7 mouse cellular contexts compared by ENCODE assay signal in genomic region chr15:102324654-102325473, GRCm38 (mm10). TPM values are rescaled to one million over a fixed set of nuclear protein-coding genes. Genes with fewer than 3 reads are reported as not detected.
A peak's percentile ranks its signal among the peaks of the same experiment; 100 is the strongest.
DNase-seq lines count a peak whose midpoint lies in the region; ATAC-seq and TF ChIP-seq lines count a peak whose summit lies in the region.

No protein-coding gene starts in this region.

- 79% methylated on average over 12 of the region's 12 CpGs for WGBS in stomach, embryonic 15.5 days
- WGBS in stomach, postnatal 0 days = 81% methylated on average over 12 of the region's 12 CpGs
- WGBS in forebrain, embryonic 15.5 days = 81% methylated on average over 12 of the region's 12 CpGs
- WGBS in small intestine, adult 2 months = 59% methylated on average over 12 of the region's 12 CpGs

- peaks cover 11% of the 10 kb centered on the region for H3K4me1 ChIP-seq in stomach, embryonic 15.5 days
- 0 out of 2 replicates have a peak, but pooled peaks cover 5% of the 10 kb centered on the region for H3K4me1 ChIP-seq in stomach, postnatal 0 days (replicated peaks; ENCODE audit: control insufficient read depth, insufficient read depth)
- peaks cover 13% of the 10 kb centered on the region for H3K4me1 ChIP-seq in forebrain, embryonic 15.5 days
- H3K4me1 ChIP-seq in small intestine, adult 2 months (ENCODE audit: control insufficient read depth, insufficient read depth, insufficient read length, low read length) = peaks cover 5% of the 10 kb centered on the region; the same call in 1 of the 2 replicates

- H3K4me3 ChIP-seq in stomach, embryonic 15.5 days (replicated peaks) = no peak overlapping the region
- no peak overlapping the region for H3K4me3 ChIP-seq in stomach, postnatal 0 days (ENCODE audit: low read depth, low read length)
- H3K4me3 ChIP-seq in forebrain, embryonic 15.5 days = peak overlapping the region; percentile 59; the same call in 1 of the 2 replicates
- peak overlapping the region; percentile 22; the same call in 1 of the 2 replicates for H3K4me3 ChIP-seq in small intestine, adult 2 months (ENCODE audit: low read depth, low read length)

- peaks cover 34% of the 10 kb centered on the region for H3K36me3 ChIP-seq in stomach, embryonic 15.5 days
- H3K36me3 ChIP-seq in stomach, postnatal 0 days (ENCODE audit: control insufficient read depth, insufficient read depth, low read length) = peaks cover 4% of the 10 kb centered on the region
- peaks cover 16% of the 10 kb centered on the region for H3K36me3 ChIP-seq in forebrain, embryonic 15.5 days
- peaks cover 6% of the 10 kb centered on the region for H3K36me3 ChIP-seq in small intestine, adult 2 months (ENCODE audit: control insufficient read depth, insufficient read depth, low read length)

- no peak overlapping the region for H3K27ac ChIP-seq in stomach, embryonic 15.5 days
- H3K27ac ChIP-seq in stomach, postnatal 0 days (replicated peaks) = no peak overlapping the region
- H3K27ac ChIP-seq in forebrain, embryonic 15.5 days (replicated peaks) = no peak overlapping the region
- H3K27ac ChIP-seq in small intestine, adult 2 months (ENCODE audit: insufficient read depth, low read depth, low read length) = no peak overlapping the region

- no peak for TF ChIP-seq EP300 in stomach, postnatal 0 days (optimal IDR thresholded peaks at IDR 0.05)

- no peaks in the 10 kb centered on the region for H3K9me3 ChIP-seq in stomach, embryonic 15.5 days
- no peaks in the 10 kb centered on the region for H3K9me3 ChIP-seq in stomach, postnatal 0 days (ENCODE audit: control insufficient read depth, low read length)
- H3K9me3 ChIP-seq in forebrain, embryonic 15.5 days = no peaks in the 10 kb centered on the region

- H3K4me2 ChIP-seq in stomach, embryonic 15.5 days = peak overlapping the region; percentile 55
- no peak overlapping the region; the same call in 1 of the 2 replicates for H3K4me2 ChIP-seq in stomach, postnatal 0 days (replicated peaks; ENCODE audit: low read depth)
- peak overlapping the region; percentile 66; the same call in 1 of the 2 replicates for H3K4me2 ChIP-seq in forebrain, embryonic 15.5 days (replicated peaks)

- no peak for TF ChIP-seq CTCF in stomach, postnatal 0 days (IDR thresholded peaks at IDR 0.05; ENCODE audit: low read depth)
- TF ChIP-seq CTCF in small intestine, adult 2 months (IDR thresholded peaks at IDR 0.05; ENCODE audit: extremely low read depth, insufficient read length, insufficient replicate concordance, low read depth, low read length) = no peak

- no peaks in the 10 kb centered on the region for H3K27me3 ChIP-seq in stomach, embryonic 15.5 days (replicated peaks)
- H3K27me3 ChIP-seq in stomach, postnatal 0 days (ENCODE audit: control insufficient read depth, insufficient read depth, low read length) = no peaks in the 10 kb centered on the region
- no peaks in the 10 kb centered on the region for H3K27me3 ChIP-seq in forebrain, embryonic 15.5 days
- no peaks in the 10 kb centered on the region for H3K27me3 ChIP-seq in small intestine, adult 2 months (ENCODE audit: control insufficient read depth, insufficient read depth, low read length)

- no peak for DNase-seq in stomach, postnatal 0 days (ENCODE audit: low spot score)
- peak; percentile 44 for DNase-seq in kidney, postnatal 14 days
- DNase-seq in left cerebral cortex, adult 9 months (ENCODE audit: low spot score in 2 of 2) = no peak
- DNase-seq in layer of hippocampus, adult 9-10 months (ENCODE audit: low spot score) = no peak

- TF ChIP-seq POLR2A in small intestine, adult 2 months (IDR thresholded peaks at IDR 0.05; ENCODE audit: low read depth, low read length) = no peak

- no peak for ATAC-seq in stomach, embryonic 15.5 days (ENCODE audit: insufficient read depth, low FRiP score, low read depth)
- no peak for ATAC-seq in stomach, postnatal 0 days (ENCODE audit: low FRiP score, low TSS enrichment)
- ATAC-seq in forebrain, embryonic 15.5 days (replicated peaks) = no peak

- no peak overlapping the region for H3K9ac ChIP-seq in stomach, embryonic 15.5 days
- H3K9ac ChIP-seq in stomach, postnatal 0 days (ENCODE audit: low read length) = no peak overlapping the region
- H3K9ac ChIP-seq in forebrain, embryonic 15.5 days (replicated peaks) = no peak overlapping the region

RNA-seq across cellular contexts. Expression of gene Pfdn5, which starts 1.1 kb away (rescaled TPM):
- polyA plus RNA-seq in stomach, embryonic 15.5 days (2015; fragmentation: Nextera tagmentation; extraction: Ambion mirVana) = 322 TPM in 2 replicates
- polyA plus RNA-seq in stomach, postnatal 0 days (2015; fragmentation: Nextera tagmentation; extraction: Ambion mirVana) = 321 and 336 TPM in 2 replicates
- polyA plus RNA-seq in forebrain, embryonic 15.5 days (2015; fragmentation: Nextera tagmentation; extraction: Ambion mirVana) = 467 and 474 TPM in 2 replicates
- polyA plus RNA-seq in small intestine, adult 2 months (2012; rRNA removed) = 41.8 and 47.8 TPM in 2 replicates

RNA-seq across cellular contexts. Expression of gene Myg1, which starts 6.6 kb away (rescaled TPM):
- 83.5 and 85.5 TPM in 2 replicates for polyA plus RNA-seq in stomach, embryonic 15.5 days (2015; fragmentation: Nextera tagmentation; extraction: Ambion mirVana)
- polyA plus RNA-seq in stomach, postnatal 0 days (2015; fragmentation: Nextera tagmentation; extraction: Ambion mirVana) = 39.7 and 44.8 TPM in 2 replicates
- 98.2 and 108 TPM in 2 replicates for polyA plus RNA-seq in forebrain, embryonic 15.5 days (2015; fragmentation: Nextera tagmentation; extraction: Ambion mirVana)
- 15.9 and 30.0 TPM in 2 replicates for polyA plus RNA-seq in small intestine, adult 2 months (2012; rRNA removed)

RNA-seq across cellular contexts. Expression of gene Aaas, which starts 25.7 kb away (rescaled TPM):
- 55.9 and 67.0 TPM in 2 replicates for polyA plus RNA-seq in stomach, embryonic 15.5 days (2015; fragmentation: Nextera tagmentation; extraction: Ambion mirVana)
- 21.1 and 21.7 TPM in 2 replicates for polyA plus RNA-seq in stomach, postnatal 0 days (2015; fragmentation: Nextera tagmentation; extraction: Ambion mirVana)
- polyA plus RNA-seq in forebrain, embryonic 15.5 days (2015; fragmentation: Nextera tagmentation; extraction: Ambion mirVana) = 42.6 and 44.9 TPM in 2 replicates
- polyA plus RNA-seq in small intestine, adult 2 months (2012; rRNA removed) = 10.2 and 20.3 TPM in 2 replicates

RNA-seq across cellular contexts. Expression of gene Espl1, which starts 28.8 kb away (rescaled TPM):
- 22.9 and 23.9 TPM in 2 replicates for polyA plus RNA-seq in stomach, embryonic 15.5 days (2015; fragmentation: Nextera tagmentation; extraction: Ambion mirVana)
- 2.2 and 4.0 TPM in 2 replicates for polyA plus RNA-seq in stomach, postnatal 0 days (2015; fragmentation: Nextera tagmentation; extraction: Ambion mirVana)
- polyA plus RNA-seq in forebrain, embryonic 15.5 days (2015; fragmentation: Nextera tagmentation; extraction: Ambion mirVana) = 10.2 and 15.2 TPM in 2 replicates
- polyA plus RNA-seq in small intestine, adult 2 months (2012; rRNA removed) = 3.6 and 5.8 TPM in 2 replicates

RNA-seq across cellular contexts. Expression of gene Sp7, which starts 42.1 kb away (rescaled TPM):
- 1.0 and 1.1 TPM in 2 replicates for polyA plus RNA-seq in stomach, embryonic 15.5 days (2015; fragmentation: Nextera tagmentation; extraction: Ambion mirVana)
- polyA plus RNA-seq in stomach, postnatal 0 days (2015; fragmentation: Nextera tagmentation; extraction: Ambion mirVana) = 0.40 and 0.41 TPM in 2 replicates
- polyA plus RNA-seq in forebrain, embryonic 15.5 days (2015; fragmentation: Nextera tagmentation; extraction: Ambion mirVana) = 0.36 and 0.40 TPM in 2 replicates
- not detected in 2 replicates for polyA plus RNA-seq in small intestine, adult 2 months (2012; rRNA removed)

Comparison
In these comparisons a context has a peak if more than half of its experiments do, and no peak if none do; other contexts are left out.
1. H3K4me3 ChIP-seq: peak in forebrain, embryonic 15.5 days (single experiment) and small intestine, adult 2 months (single experiment); none in stomach, embryonic 15.5 days (single experiment) and stomach, postnatal 0 days (single experiment).